Mouse (Mus musculus) layer of hippocampus, adult 2 months (tissue): ENCODE results near the gene Entpd8. TPM values are rescaled to one million over a fixed set of nuclear protein-coding genes. Genes with fewer than 3 reads are reported as not detected.

Experiments used
- DNase-seq, 2 experiments: peaks; one replicate each; pipeline ENCODE4 v3.0.0; 2022; ENCODE audit warnings: low spot score in 2 of 2
- H3K27ac ChIP-seq: fragments of 200-600 bp; 2 replicates; pipeline ENCODE4 v1.8.1; 2022
- H3K4me3 ChIP-seq: fragments of 200-600 bp; 2 replicates; pipeline ENCODE4 v1.8.1; 2022; ENCODE audit warnings: mild to moderate bottlenecking
- CTCF ChIP-seq: fragments of 200-600 bp; conservative IDR thresholded peaks from 2 replicates; pipeline ENCODE4 v1.8.1; 2022; ENCODE audit warnings: antibody characterized with exemption, mild to moderate bottlenecking, moderate library complexity
- microRNA-seq, 2 experiments: library from miRNA; unstranded; fragments of <30 nt; microRNA quantifications; one replicate each; pipeline ENCODE4 v1.2.0; 2021
- total RNA-seq, 2 experiments: library from RNA; stranded (reverse); gene quantifications; 2 replicates each; pipeline ENCODE4 v1.2.3; 2021

Gene Entpd8
- total RNA-seq, 2 experiments from 2014 or later: not detected

DNA sequence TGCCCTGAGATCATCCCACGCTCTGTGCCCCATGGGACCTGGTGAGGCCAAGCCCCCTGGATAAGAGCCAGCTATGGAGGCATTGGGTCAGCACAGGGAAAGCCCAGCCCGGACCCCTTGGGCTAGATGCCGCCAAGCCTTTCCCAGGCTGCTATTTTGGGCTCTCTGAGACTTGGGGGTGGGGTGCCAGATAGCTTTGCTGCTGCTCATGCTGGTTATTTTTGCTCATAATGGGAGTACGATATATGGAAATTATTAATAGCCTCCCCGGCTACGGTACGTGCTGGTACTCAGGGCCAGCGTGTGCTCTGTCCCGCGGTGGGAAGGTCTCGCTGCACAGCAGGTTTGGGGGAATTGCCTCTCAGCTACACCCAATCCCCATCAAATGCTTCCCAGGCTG, 48.0 kb downstream of the Entpd8 start:
- DNase-seq: no peak
- Histone ChIP-seq H3K4me3 (no peak overlapping the region), H3K27ac (no peak overlapping the region)
- no peak for TF ChIP-seq CTCF

- TF ChIP-seq CTCF: no peak
- no peak overlapping the region for H3K4me3 ChIP-seq
- H3K27ac ChIP-seq: no peak overlapping the region
- DNase-seq: no peak
These were observed 51.5 kb downstream of the Entpd8 start for GRCm38 (mm10) chr2:25131601-25132000.

Small RNAs within 50 kb of the gene (microRNA-seq; reads per million reads assigned to microRNA genes)
- gene Gm24328 (0 reads per million in 2 experiments), gene Mir7664 (0 reads per million in 2 experiments)

Other genes with a start within 250 kb of the Entpd8 start
- gene Ehmt1, start 160.7 kb upstream of the Entpd8 start, total RNA-seq: 10 to 100 TPM; 63.3 to 70.0 TPM
- gene Arrdc1, start 145.1 kb upstream of the Entpd8 start, total RNA-seq: 10 to 100 TPM; 11.5 to 18.3 TPM
- 10 to 100 TPM; 35.0 to 36.2 TPM for gene Zmynd19, start 130.5 kb upstream of the Entpd8 start, total RNA-seq
- 10 to 100 TPM; 30.5 to 39.6 TPM for gene Dph7, start 117.9 kb upstream of the Entpd8 start, total RNA-seq
- gene Mrpl41, start 105.2 kb upstream of the Entpd8 start, total RNA-seq: 10 to 100 TPM; 84.0 to 86.9 TPM
- 10 to 100 TPM; 30.7 to 31.4 TPM for gene Pnpla7, start 104.3 kb upstream of the Entpd8 start, total RNA-seq
- gene Nsmf, start 25.9 kb upstream of the Entpd8 start, total RNA-seq: 1,000 to 10,000 TPM in 1 of 2 experiments, 100 to 1,000 TPM in 1; 975 to 1,037 TPM
- not detected for gene Noxa1, start 14.8 kb downstream of the Entpd8 start, total RNA-seq
- 10 to 100 TPM; 21.3 to 21.9 TPM for gene Nrarp, start 100.5 kb downstream of the Entpd8 start, total RNA-seq
- 1 to 10 TPM; 2.2 to 3.0 TPM for gene Tor4a, start 116.6 kb downstream of the Entpd8 start, total RNA-seq
- 10 to 100 TPM; 57.0 to 58.5 TPM for gene Nelfb, start 131.2 kb downstream of the Entpd8 start, total RNA-seq
- under 1 TPM in 1 of 2 experiments, not detected in 1; 0.33 TPM for gene Stpg3, start 134.3 kb downstream of the Entpd8 start, total RNA-seq
- not detected for gene Fam166a, start 138.4 kb downstream of the Entpd8 start, total RNA-seq
- 100 to 1,000 TPM; 305 to 309 TPM for gene Tubb4b, start 144.4 kb downstream of the Entpd8 start, total RNA-seq
- not detected for gene Slc34a3, start 154.1 kb downstream of the Entpd8 start, total RNA-seq
- gene Rnf224, start 156.5 kb downstream of the Entpd8 start, total RNA-seq: not detected
- 100 to 1,000 TPM; 228 to 232 TPM for gene Rnf208, start 162.0 kb downstream of the Entpd8 start, total RNA-seq
- not detected for gene Cysrt1, start 162.1 kb downstream of the Entpd8 start, total RNA-seq
- 1 to 10 TPM; 2.2 to 2.4 TPM for gene AL732309.1, start 166.6 kb downstream of the Entpd8 start, total RNA-seq
- 10 to 100 TPM; 35.1 to 35.8 TPM for gene Tmem203, start 175.1 kb downstream of the Entpd8 start, total RNA-seq
- gene Tprn, start 182.3 kb downstream of the Entpd8 start, total RNA-seq: 10 to 100 TPM; 21.5 to 23.8 TPM
- gene Ssna1, start 192.1 kb downstream of the Entpd8 start, total RNA-seq: 10 to 100 TPM; 64.5 to 69.3 TPM
- 10 to 100 TPM; 84.6 to 84.7 TPM for gene Anapc2, start 192.2 kb downstream of the Entpd8 start, total RNA-seq
- not detected for gene Tmem210, start 207.8 kb downstream of the Entpd8 start, total RNA-seq
- not detected for gene Lrrc26, start 209.6 kb downstream of the Entpd8 start, total RNA-seq
- gene Grin1, start 238.9 kb downstream of the Entpd8 start, total RNA-seq: 100 to 1,000 TPM; 443 to 449 TPM